Mouse (Mus musculus): ENCODE measurements around the gene Bora. TPM values are rescaled to one million over a fixed set of nuclear protein-coding genes. Genes with fewer than 3 reads are reported as not detected.
"Not testable (repeated sequence)": the region's sequence is repeated elsewhere in the genome, so short reads cannot be mapped to it uniquely, and the experiment has no call there.

Gene Bora
- 27.0 and 31.6 TPM in 2 replicates for polyA plus RNA-seq (2015; fragmentation: Nextera tagmentation; extraction: Ambion mirVana)

GRCm38 (mm10) chr14:99046031-99046781 is at the start of gene Bora, which contains the start of gene Mzt1:
Bora (plus strand) TSS chr14:99046222.
Mzt1 (minus strand) TSS chr14:99046134.
- WGBS = under 1% methylated on average over 69 of the region's 81 CpGs
- peak within 1 kb of the TSS; percentile 87 for H3K27ac ChIP-seq
- ATAC-seq = peak; percentile 97
- H3K36me3 ChIP-seq = peaks cover 3% of the 10 kb centered on the region; the same call in 1 of the 2 replicates
- peak within 1 kb of the TSS; percentile 73 for H3K4me2 ChIP-seq (replicated peaks)
- H3K27me3 ChIP-seq = no peaks in the 10 kb centered on the region
- H3K9me3 ChIP-seq = no peaks in the 10 kb centered on the region
- peak within 1 kb of the TSS; percentile 97 for H3K9ac ChIP-seq (replicated peaks)
- peaks cover 30% of the 10 kb centered on the region for H3K4me1 ChIP-seq (replicated peaks)
- peak within 1 kb of the TSS; percentile 98 for H3K4me3 ChIP-seq (replicated peaks)

DNA sequence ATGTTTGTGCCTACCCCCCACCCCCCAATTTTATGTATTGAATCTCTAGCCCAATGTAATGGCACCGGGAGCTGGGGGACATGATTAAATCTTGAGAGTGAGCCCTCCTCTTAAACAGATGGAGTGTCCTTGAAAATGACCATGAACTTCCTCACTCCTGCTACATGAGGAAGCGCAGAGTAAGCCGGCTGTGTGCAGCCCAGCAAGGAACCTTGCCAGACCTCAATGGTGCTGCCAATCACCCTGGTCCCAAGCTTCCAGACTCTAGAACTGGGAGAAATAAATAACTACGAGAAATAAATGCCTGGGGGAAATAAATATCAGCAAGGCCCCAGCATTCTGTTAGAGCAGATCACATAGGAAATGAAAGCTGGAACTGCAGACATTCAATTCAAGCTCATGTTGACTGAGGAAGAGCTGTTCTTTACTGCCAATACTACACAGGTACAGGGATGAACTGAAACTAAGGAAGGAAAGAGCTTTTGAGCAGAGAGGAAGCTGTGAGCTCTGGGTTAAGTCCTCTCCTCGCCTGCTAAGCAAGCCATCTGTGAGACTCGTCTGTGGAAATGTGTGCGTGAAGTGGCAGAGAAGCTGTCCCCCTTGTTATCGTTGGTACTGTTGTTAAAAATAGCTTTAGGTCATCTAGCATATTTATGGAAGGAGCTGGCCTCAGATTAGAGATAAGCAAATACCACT is 35.6 kb upstream of the Bora start:
- Histone ChIP-seq H3K4me1 (replicated peaks) (no peaks in the 10 kb centered on the region), H3K27me3 (no peaks in the 10 kb centered on the region), H3K4me3 (replicated peaks) (no peak overlapping the region), H3K9ac (replicated peaks) (no peak overlapping the region), H3K36me3 (no peaks in the 10 kb centered on the region), H3K9me3 (no peaks in the 10 kb centered on the region), H3K4me2 (replicated peaks) (no peak overlapping the region), H3K27ac (no peak overlapping the region)
- WGBS = 70% methylated on average over 8 of the region's 8 CpGs
- ATAC-seq = no peak

GRCm38 (mm10) chr14:99010920-99011313 is 35.1 kb upstream of the Bora start:
- WGBS = 61% methylated on average over 2 of the region's 2 CpGs
- no peaks in the 10 kb centered on the region for H3K9me3 ChIP-seq
- no peak overlapping the region for H3K4me2 ChIP-seq (replicated peaks)
- no peaks in the 10 kb centered on the region for H3K36me3 ChIP-seq
- no peak overlapping the region for H3K4me3 ChIP-seq (replicated peaks)
- no peak for ATAC-seq
- H3K27me3 ChIP-seq = no peaks in the 10 kb centered on the region
- H3K4me1 ChIP-seq (replicated peaks) = no peaks in the 10 kb centered on the region
- H3K9ac ChIP-seq (replicated peaks) = no peak overlapping the region
- H3K27ac ChIP-seq = no peak overlapping the region

DNA sequence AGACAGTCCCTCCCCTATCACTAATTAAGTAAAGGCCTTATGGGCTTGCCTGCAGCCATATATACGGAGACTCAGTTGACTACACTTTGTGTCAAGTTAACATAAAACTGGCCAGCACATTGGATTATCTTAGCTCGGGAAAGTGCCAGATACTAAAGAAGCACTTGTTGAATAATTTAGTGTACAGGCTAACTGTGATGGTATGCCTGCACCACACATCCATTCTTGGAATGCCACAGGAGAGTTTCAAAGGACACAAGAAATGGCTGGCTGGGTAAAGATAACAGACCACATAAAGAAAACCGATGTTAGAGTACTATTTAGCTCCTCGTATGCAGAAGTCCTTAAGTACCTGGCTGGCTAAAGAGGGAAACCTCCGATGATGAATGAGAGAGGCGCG is 27.3 kb upstream of the Bora start:
- 81% methylated on average over 7 of the region's 7 CpGs for WGBS
- no peak overlapping the region for H3K27ac ChIP-seq

DNA sequence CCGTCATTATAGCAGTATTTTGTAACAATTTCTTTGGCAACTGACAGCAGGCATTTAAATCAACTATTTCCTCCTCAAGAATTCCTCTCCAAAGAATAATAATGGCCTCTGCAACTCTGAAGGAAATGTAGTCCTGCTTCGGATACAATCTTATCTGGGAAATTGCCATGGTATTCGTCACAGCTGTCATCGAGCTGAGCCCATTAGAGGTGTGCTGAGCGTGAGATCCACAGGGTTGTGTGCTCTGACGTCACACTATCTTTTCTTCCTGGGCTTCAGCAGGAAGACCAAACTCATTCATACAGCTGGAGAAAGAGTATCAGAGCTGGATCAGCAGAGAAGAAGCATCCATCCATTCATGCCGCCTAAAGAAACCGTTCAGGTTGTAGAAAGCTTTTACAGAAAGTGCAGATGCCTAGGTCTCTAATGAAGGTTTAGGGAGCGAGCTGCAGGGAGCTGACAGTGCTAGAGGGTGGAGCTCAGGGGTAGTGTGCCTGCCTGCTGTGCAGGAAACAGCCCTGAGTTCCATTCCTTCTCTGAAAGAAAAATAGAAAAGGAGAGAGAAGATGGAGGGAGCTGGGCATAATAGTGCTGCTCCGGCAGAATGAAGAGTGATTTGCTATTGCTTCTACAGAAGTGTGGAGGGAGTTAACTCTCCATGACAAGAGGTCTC is 26.8 kb upstream of the Bora start:
- Histone ChIP-seq H3K4me1 (replicated peaks) (0 out of 2 replicates have a peak, but pooled peaks cover 2% of the 10 kb centered on the region), H3K4me2 (replicated peaks) (no peak overlapping the region), H3K36me3 (no peaks in the 10 kb centered on the region), H3K27me3 (no peaks in the 10 kb centered on the region), H3K4me3 (replicated peaks) (no peak overlapping the region), H3K9me3 (no peaks in the 10 kb centered on the region), H3K27ac (no peak overlapping the region), H3K9ac (replicated peaks) (no peak overlapping the region)
- ATAC-seq = no peak
- 64% methylated on average over 10 of the region's 10 CpGs for WGBS

More for the DNA sequence above, 27.3 kb upstream of the Bora start:
- H3K9me3 ChIP-seq = no peaks in the 10 kb centered on the region
- no peak for ATAC-seq
- H3K4me3 ChIP-seq (replicated peaks) = no peak overlapping the region
- no peak overlapping the region for H3K9ac ChIP-seq (replicated peaks)
- H3K36me3 ChIP-seq = no peaks in the 10 kb centered on the region
- 0 out of 2 replicates have a peak, but pooled peaks cover 2% of the 10 kb centered on the region for H3K4me1 ChIP-seq (replicated peaks)
- no peak overlapping the region for H3K4me2 ChIP-seq (replicated peaks)
- H3K27me3 ChIP-seq = no peaks in the 10 kb centered on the region

DNA sequence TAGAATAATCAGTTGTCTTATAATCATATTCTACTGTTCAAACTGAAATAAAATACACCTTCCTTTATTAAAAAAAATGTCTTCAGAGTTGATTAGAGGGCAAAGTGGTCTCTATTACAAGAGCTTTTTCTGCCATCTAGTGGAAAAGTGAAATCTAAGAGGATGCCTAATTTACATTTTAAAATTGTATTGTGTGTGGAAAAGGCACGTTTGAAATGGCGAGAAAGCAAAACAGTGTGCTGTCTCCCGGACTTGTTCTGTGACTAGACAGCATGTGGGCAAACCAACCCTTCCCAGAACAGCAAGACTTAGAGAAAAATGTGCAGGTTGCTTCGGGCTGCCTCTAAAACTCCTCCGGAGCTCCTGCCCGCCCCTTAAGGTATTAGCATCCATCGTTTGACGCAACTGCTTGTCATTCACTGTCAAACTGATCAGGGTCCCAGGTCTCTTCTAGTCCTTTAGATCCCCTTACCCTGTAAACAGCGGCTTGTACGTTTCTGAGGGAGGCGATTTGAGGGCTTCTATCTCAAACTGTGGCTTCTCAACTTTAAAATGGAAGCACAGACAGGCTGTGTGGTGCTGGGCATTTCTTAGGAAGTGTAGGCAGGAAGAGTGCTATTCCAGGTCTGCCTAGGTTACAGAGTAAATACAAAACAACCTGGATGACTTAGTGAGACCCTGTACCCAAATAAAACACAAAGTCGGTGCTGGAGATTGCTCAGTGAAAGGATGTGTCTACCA is 23.5 kb upstream of the Bora start:
- peak overlapping the region; percentile 52 for H3K4me2 ChIP-seq (replicated peaks)
- no peaks in the 10 kb centered on the region for H3K27me3 ChIP-seq
- 0 out of 2 replicates have a peak, but pooled peaks cover 2% of the 10 kb centered on the region for H3K4me1 ChIP-seq (replicated peaks)
- H3K4me3 ChIP-seq (replicated peaks) = peak overlapping the region; percentile 32
- 43% methylated on average over 12 of the region's 12 CpGs for WGBS
- no peaks in the 10 kb centered on the region for H3K36me3 ChIP-seq
- H3K9ac ChIP-seq (replicated peaks) = peak overlapping the region; percentile 56; the same call in 1 of the 2 replicates
- no peak overlapping the region for H3K27ac ChIP-seq
- H3K9me3 ChIP-seq = no peaks in the 10 kb centered on the region
- ATAC-seq = peak; percentile 48

- H3K4me2 ChIP-seq (replicated peaks) = no peak overlapping the region
Observed at GRCm38 (mm10) chr14:99029987-99030386, 16.0 kb upstream of the Bora start.

GRCm38 (mm10) chr14:99031337-99031873 is 14.6 kb upstream of the Bora start:
- Histone ChIP-seq H3K27me3 (no peaks in the 10 kb centered on the region), H3K4me3 (replicated peaks) (no peak overlapping the region), H3K27ac (no peak overlapping the region), H3K9ac (replicated peaks) (no peak overlapping the region), H3K9me3 (no peaks in the 10 kb centered on the region), H3K36me3 (peaks cover 17% of the 10 kb centered on the region), H3K4me1 (replicated peaks) (peaks cover 6% of the 10 kb centered on the region), H3K4me2 (replicated peaks) (no peak overlapping the region)
- WGBS = 84% methylated on average over 5 of the region's 5 CpGs
- peak; percentile 40; the same call in 1 of the 2 replicates for ATAC-seq

More at GRCm38 (mm10) chr14:99029987-99030386, 16.0 kb upstream of the Bora start:
- H3K27ac ChIP-seq = no peak overlapping the region
- no peak overlapping the region for H3K4me3 ChIP-seq (replicated peaks)
- ATAC-seq = no peak
- H3K27me3 ChIP-seq = no peaks in the 10 kb centered on the region
- WGBS = 84% methylated on average over 5 of the region's 5 CpGs
- peaks cover 6% of the 10 kb centered on the region for H3K4me1 ChIP-seq (replicated peaks)
- H3K36me3 ChIP-seq = peaks cover 13% of the 10 kb centered on the region
- no peaks in the 10 kb centered on the region for H3K9me3 ChIP-seq
- no peak overlapping the region for H3K9ac ChIP-seq (replicated peaks)

- no peak for ATAC-seq
- peaks cover 17% of the 10 kb centered on the region for H3K36me3 ChIP-seq
Observed at GRCm38 (mm10) chr14:99032596-99032995, 13.4 kb upstream of the Bora start.

DNA sequence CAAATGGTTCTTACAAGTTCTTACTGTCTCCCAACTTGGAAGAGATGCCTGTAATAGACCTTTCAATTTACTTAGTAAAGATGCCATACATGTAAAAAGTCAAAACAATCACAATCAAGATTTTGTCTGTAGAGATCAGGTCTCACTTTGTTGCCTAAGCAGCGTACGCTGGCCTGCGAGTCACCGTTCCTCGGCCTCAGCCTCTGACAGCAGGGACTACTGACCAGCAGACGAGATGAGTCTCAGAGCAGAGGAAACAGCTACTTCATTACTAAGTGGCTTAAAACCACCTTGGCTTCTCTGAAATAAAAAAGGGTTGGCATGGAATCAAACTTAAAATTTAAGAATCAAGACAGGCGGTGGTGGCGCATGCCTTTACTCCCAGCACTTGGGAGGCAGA is 11.2 kb upstream of the Bora start:
- not testable (repeated sequence) for ATAC-seq

More at GRCm38 (mm10) chr14:99032596-99032995, 13.4 kb upstream of the Bora start:
- no peak overlapping the region for H3K9ac ChIP-seq (replicated peaks)
- no peak overlapping the region for H3K4me2 ChIP-seq (replicated peaks)
- no peak overlapping the region for H3K27ac ChIP-seq
- WGBS = 89% methylated on average over 5 of the region's 5 CpGs
- H3K9me3 ChIP-seq = no peaks in the 10 kb centered on the region
- peaks cover 6% of the 10 kb centered on the region for H3K4me1 ChIP-seq (replicated peaks)
- H3K4me3 ChIP-seq (replicated peaks) = no peak overlapping the region
- no peaks in the 10 kb centered on the region for H3K27me3 ChIP-seq

GRCm38 (mm10) chr14:99036039-99036438 is 10.0 kb upstream of the Bora start:
- no peak overlapping the region for H3K4me3 ChIP-seq (replicated peaks)
- no peak overlapping the region for H3K4me2 ChIP-seq (replicated peaks)

More for the DNA sequence above, 11.2 kb upstream of the Bora start:
- H3K4me3 ChIP-seq (replicated peaks); H3K4me1 ChIP-seq (replicated peaks); H3K9me3 ChIP-seq; H3K27me3 ChIP-seq; H3K27ac ChIP-seq; H3K4me2 ChIP-seq (replicated peaks); H3K9ac ChIP-seq (replicated peaks): not testable (repeated sequence)
- peaks cover 35% of the 10 kb centered on the region for H3K36me3 ChIP-seq
- 92% methylated on average over 8 of the region's 8 CpGs for WGBS

More at GRCm38 (mm10) chr14:99036039-99036438, 10.0 kb upstream of the Bora start:
- no peaks in the 10 kb centered on the region for H3K27me3 ChIP-seq
- H3K9me3 ChIP-seq = no peaks in the 10 kb centered on the region
- 89% methylated on average over 4 of the region's 4 CpGs for WGBS
- no peak for ATAC-seq
- H3K27ac ChIP-seq = no peak overlapping the region
- peaks cover under 1% of the 10 kb centered on the region; the same call in 1 of the 2 replicates for H3K4me1 ChIP-seq (replicated peaks)
- no peak overlapping the region for H3K9ac ChIP-seq (replicated peaks)
- H3K36me3 ChIP-seq = peaks cover 35% of the 10 kb centered on the region
